Mouse (Mus musculus): ENCODE data around the gene Hrc.

Gene Hrc

DNA sequence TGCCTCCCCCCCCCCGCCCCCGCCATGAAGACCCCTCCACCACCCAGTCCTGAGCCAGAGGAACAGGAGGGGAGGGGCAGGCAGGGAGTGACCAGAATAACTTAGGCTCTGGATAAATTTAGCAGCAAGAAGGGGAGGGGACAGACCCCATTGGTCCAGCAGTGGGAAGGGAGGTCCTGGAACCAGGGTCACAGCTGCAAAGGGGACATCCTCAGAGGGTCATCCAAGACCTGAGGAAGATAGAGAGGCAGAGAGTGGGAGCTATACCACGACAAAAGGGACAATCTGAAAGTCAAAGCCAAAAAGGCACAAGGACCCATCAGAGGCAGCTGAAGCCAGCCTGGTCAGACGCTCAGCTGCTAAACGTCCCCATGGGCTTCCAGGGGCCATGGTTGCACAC lies at the start of gene Hrc:
Hrc (plus strand) TSS at position 235 of the 400 bp plus-strand sequence.
- no peak for DNase-seq (ENCODE audit: low spot score in 2 of 2)

DNA sequence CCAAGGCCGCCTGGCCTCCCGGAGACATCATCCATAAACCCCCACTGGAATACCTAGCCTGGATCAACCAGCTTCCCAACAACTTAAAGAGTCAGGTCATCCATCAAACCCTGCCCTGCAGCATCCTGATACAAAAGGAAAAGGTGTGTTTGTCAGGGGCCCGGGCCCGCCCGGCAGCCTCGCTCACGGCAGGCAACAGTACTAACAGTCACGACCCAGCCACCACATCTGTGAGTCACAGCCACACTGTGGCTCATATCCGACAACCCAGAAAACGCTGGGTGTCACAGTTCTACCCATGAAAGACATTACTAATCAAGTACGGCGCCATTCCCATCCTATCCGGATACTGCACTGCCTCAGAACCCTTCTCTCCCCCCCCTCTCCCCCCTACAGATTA lies 48.6 kb upstream of the Hrc start:
- no peak for DNase-seq (ENCODE audit: low spot score in 2 of 2)

DNA sequence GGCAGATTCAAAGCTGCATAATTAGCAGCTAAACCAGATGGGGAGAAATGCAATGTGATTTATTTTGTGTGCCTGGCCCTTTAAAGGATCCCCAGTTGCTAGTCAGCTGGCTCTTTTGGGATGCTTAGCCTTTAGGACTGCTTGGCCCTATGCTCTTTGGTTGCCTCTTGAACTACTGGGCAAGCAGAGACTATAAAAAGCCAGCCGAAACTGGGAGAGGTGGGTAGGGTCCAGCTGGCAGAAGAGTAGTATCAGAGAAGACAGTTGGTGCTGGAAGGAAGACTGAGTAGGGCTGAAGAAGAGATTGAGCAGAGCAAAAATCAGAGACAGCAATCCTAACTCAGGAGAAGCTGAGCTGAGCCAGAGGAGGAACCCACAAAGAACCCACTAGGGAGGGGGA lies 38.5 kb upstream of the Hrc start:
- no peak for DNase-seq (ENCODE audit: low spot score in 2 of 2)

DNA sequence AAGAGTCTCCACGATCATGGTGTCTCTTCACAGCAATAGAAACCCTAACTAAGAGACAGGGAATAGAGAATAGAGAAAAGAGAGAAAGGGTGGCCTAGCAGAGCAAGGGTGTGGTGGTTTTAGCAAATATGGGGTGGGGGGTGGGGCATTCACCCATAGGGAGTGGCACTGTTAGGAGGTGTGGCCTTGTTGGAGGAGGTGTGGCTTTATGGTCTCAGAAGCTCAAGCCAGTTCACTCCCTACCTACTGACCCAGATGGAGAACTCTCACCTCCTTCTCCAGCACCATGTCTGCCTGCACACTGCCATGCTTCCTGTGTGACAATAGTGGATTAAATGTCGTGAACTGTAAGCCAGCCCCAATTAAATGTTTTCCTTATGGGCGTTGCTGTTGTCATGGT lies 37.5 kb upstream of the Hrc start:
- no peak for DNase-seq (ENCODE audit: low spot score in 2 of 2)

DNA sequence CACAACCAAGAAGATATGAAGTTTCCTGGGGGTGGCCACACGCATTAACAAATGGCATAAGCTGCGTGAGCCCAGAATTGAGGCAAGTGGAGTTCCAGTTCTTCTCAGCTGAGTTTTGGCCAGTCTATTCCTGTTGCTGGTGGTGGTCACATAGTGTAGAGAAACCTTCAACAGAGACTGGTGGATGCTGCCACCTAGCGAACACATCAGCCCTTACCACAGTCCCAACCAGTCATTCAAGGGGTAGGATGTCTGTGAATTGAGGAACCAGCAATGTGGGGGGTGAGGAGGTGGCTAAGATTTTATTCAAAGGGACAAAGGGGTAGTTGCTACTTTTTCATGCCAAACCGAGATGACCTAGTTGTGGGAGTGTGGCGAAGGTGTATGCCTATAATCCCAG lies 35.3 kb upstream of the Hrc start:
- DNase-seq (ENCODE audit: low spot score in 2 of 2) = peak; percentile 13 to 77

DNA sequence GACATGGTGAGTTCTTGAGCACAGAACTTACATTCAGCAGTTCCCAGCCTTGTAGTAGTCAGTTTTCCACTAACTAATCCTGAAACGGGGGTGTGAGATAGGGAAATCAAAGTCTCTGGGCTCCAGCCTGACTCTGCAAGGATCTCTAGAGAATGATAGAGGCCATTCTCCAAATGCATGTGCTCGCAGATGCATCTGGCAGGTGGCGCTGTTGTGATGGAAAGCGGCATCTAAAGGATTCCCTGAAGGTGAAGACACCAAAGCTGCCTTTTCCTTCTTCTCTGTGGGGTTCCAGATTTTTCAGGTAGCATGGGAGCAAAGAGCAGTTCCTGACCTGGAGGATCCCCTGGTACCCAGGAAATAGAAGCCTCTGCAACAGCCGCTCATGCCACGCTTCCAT lies 34.8 kb upstream of the Hrc start:
- DNase-seq (ENCODE audit: low spot score in 2 of 2) = peak; percentile 16 to 59

DNA sequence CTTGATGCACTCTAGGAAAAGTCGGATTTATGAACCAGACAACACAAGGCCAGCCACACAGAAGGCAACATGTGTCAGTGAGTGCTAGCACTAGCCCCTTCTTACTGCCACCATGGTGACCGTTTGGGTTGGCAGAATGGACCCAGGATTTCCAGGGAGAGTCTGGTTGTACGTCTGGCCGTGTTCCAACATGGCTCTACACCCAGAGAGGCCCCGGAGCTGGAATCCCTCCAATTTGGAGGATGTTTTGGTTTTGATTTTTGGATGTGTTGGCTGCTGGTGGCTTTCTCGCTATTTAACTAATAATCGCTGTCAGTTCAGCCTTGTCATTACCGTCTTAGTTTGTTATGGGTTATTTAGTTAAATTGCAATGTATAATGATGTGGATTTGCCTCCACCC lies 32.5 kb upstream of the Hrc start:
- no peak for DNase-seq (ENCODE audit: low spot score in 2 of 2)

DNA sequence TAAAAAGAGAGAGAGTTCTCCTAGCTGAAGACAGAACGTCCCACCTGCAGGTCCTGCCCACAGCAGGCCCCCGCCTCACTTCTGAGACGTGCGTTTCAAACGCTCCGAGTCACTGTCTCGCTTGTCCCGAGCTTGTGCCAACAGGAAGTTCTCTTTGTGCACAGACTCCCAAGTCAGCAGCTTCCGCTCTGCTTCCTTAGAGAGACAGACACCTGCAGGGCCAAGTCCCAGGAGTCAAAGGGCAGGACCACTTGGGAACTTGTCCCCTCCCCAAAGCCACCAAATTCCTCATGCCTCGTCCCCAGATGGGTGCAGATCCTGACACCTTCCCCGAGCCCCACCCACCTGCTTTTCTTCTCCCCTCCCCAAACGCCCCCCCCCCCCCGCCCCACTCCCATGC lies 30.2 kb upstream of the Hrc start:
- DNase-seq (ENCODE audit: low spot score in 2 of 2) = no peak

DNA sequence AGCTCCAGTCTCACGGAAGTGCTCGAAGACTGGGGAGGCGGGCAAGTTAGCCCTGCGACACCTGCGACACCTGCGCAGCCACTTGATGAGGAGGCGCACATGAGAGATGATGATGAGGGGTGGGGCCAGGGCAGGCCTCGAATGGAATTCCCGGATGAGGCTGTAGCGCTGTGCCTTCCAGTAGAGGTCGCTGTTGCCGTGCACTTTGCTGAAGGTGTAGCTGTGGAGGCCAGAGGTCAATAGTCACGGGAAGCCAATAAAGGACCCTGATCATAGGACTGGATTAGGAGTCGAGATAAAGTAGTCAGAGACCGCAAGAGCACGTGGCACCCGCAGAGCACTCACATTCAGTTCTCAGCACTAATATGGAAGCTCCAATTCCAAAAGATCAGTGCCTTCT lies 29.8 kb upstream of the Hrc start:
- DNase-seq (ENCODE audit: low spot score in 2 of 2) = peak; percentile 14 to 68

DNA sequence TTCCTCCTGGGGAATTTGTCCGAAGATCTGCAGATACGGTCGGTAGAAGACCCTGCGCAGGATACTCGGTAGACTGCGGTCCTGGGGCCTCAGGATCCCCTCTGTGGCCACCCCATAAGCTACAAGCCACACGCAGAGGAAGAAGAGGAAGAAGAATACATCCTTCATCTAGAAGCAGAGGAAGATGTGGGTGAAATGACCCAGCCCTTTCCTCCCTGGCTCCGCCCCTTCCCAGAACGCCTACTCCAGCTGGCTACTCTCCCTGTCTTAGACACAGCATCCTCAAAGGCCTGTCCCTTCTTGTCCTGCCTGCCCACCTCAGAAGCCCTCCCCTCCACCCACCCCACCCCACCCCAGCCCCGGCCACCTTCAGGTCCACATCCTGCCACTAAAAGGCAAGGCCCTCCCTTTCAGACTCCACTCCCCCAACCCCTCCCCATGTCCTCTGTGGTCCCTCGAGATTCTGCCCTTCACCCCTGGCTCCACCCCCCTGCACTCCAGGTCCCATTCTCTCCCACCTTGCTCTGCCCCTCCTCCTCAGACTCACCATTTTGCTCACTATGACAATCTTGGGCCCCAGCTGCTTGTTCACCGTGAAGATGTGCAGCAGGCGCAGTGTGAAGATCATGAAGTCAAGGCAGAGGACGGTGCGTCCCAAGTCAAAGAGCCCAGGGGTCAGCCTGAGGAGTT lies 26.4 kb upstream of the Hrc start:
- DNase-seq (ENCODE audit: low spot score in 2 of 2) = no peak

DNA sequence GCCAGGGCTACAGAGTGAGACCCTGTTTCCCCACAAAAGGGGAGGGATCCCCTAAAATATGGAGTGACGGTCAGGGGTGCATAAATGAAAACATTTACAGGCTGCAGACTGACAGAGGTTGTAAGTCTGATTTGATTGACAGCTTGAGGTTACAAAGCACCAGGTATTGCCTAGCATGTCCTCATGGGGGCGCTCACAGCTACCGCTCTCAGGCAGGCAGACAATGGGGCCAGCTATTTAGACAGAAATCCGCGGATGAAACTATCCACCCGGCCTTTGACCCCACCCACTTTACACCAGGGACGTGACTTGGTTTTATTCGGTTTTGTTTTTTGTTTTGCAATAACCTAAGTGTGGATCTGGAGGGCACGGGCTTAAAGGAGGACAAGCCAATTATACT lies 25.6 kb upstream of the Hrc start:
- peak in 1 of 2 experiments; percentile 73 for DNase-seq (ENCODE audit: low spot score in 2 of 2)

DNA sequence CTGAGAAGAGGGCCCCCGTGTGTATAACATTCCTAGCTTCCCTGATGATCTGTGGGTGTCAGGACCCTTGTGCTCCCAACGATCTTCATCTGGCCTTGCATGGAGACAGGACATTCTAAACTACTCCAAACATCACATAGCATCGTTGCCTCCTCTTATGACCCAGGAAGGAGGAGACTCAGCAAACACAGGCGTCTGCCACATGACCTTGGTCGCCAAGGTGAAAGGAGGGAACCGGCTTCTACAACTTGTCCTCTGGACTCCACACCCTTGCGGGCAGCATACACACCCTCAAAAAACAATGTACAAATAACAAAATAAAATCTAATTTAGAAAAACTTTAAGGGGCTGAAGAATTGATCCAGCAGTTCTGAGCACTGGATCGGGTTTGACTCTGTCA lies 23.1 kb upstream of the Hrc start:
- DNase-seq (ENCODE audit: low spot score in 2 of 2) = no peak

DNA sequence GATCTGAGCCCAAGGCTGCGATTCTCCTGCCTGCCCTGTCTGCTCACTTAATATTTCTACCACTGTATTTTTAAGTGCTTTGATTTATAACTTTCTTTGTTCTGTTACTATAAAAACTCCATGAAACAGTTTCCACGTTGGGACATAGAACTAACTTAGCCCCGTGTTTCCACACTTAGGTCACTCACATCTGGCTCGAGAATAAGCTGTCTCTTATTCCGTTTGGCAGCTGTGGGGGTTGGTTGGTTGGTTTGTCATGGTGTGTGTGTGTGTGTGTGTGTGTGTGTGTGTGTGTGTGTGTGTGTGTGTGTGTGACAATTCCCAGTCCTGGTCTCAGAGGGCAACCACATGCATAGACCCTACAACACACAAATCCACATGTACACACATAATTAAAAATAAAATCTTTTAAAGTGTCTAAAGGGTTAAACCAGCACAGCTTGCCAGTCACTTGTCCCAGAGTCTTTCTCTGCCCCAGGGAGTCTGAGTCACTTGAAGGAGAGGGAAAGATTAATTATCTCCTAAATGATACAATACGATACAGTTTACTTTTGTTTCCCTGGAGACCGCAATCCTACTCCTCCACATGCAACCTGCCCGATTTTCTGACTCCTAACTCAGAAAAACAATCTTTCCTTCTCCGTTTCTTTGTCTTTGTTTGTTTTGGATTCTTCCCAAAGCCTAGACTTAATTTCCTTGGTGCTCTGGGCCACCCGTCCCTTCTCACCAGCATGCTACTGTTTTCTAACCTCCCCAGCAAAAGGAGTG lies 22.2 kb upstream of the Hrc start:
- DNase-seq (ENCODE audit: low spot score in 2 of 2) = no peak

DNA sequence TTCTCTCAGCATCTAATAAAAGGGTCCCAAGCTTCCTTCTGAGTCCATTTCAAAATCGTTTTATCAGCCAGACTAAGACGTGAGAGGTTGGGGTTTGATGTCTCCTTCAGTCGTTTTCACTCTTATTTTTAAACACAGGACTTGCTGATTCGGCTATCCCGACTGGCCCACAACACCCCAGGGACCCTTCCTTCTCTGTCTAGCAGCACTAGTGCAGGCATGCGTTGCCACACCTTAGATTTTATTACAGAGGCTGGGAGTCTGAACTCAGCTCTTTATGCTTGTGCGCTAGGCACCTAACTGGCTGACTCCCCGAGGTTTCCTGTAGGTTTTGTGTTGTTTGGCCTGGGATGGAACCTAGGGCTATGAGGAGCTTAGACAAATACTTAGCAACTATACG lies 21.6 kb upstream of the Hrc start:
- DNase-seq (ENCODE audit: low spot score in 2 of 2) = no peak

DNA sequence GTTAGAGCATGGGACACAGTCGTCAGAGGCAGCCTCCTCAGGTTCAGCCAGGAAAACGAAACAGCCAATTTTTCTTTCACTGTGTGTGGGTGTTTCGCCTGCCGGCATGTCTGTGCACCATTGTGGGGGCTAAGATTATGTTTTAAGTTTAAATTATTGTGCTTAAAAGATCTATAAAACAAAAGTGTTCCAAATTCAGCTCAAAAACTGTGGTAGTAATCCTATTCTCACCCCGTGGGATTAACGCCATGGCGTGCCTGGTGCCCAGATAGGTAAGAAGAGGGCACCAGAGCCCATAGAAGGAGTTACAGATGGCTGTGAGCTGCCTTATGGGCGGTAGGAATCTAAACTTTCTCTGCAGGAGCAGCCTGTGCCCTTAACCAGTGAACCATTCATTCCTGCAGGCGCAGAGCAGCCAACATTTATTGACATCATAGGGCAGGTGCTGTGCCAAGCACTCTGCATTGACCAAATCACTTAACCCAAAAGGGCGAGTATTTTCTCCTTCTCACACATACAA lies 19.8 kb upstream of the Hrc start:
- no peak for DNase-seq (ENCODE audit: low spot score in 2 of 2)

DNA sequence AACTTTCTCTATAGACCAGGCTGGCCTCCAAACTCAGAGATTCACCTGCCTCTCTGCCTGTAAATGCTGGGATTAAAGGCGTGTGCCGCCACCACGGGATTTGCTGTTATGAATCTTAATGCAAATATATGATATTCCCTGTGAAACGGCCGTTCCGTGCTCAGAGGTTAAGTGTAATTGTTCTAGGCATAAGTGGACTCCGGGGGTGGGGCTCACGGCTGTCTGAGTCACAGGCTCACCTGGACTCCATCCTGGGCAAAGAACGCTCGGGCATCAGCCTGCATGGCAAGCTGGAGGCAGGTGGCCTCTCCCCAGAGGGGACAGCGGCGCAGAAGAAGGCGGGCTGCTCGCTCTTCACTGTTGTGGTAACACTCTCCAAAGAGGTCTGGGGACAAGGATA lies 18.6 kb upstream of the Hrc start:
- no peak for DNase-seq (ENCODE audit: low spot score in 2 of 2)

DNA sequence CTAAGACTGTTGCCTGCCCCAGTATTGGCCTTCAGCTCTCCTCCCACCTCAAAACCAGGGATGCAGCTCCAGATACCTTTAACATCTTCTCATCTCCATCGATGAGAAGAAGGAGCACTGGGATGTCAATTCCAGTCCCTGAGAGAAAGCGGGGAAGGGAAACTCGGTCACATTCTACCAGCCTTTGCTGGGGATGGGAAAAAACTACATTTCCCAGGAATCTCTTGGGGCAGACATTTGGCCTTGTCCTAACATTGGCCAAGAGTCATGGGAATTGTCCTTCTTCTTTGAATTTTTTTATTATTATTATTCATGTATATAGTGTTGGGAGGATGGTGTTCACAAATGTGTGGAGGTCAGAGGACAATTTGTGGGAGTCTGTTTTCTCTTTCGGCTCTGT lies 12.8 kb upstream of the Hrc start:
- no peak for DNase-seq (ENCODE audit: low spot score in 2 of 2)

DNA sequence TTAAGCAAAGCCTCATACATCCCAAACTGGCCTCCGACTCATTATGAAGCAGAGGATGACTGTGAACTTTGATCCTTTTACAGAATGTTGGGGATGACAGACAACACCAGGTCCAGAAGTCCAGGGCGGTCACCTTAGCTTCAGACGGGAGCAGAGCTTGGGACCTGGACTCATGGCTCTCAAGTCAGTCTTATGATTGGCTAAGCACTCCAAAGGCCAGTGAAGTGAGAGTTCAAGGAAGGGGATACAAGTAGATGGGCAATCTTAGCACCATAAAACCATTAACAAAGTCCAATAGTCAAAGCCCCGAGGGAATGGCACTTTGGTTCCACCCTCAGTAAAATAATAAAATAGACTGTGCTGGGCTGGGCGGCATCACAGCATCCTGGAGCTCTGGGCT lies 12.0 kb upstream of the Hrc start:
- no peak for DNase-seq (ENCODE audit: low spot score in 2 of 2)

DNA sequence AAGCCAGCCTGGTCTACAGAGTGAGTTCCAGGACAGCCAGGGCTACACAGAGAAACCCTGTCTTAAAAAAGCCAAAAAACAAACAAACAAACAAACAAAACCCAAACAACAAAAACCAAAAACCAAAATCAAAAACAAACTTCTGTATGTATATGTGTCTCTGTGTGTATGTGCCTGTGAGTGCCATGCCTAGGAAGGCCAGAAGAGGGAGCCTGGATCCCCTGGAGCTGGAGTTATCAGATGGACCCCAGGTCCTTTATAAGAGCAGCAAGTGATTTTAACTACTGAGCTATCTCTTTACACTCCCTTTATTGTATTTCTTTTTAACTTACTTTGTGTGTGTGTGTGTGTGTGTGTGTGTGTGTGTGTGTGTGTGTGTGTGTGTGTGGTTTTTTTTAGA lies 9.3 kb upstream of the Hrc start:
- DNase-seq (ENCODE audit: low spot score in 2 of 2) = no peak

DNA sequence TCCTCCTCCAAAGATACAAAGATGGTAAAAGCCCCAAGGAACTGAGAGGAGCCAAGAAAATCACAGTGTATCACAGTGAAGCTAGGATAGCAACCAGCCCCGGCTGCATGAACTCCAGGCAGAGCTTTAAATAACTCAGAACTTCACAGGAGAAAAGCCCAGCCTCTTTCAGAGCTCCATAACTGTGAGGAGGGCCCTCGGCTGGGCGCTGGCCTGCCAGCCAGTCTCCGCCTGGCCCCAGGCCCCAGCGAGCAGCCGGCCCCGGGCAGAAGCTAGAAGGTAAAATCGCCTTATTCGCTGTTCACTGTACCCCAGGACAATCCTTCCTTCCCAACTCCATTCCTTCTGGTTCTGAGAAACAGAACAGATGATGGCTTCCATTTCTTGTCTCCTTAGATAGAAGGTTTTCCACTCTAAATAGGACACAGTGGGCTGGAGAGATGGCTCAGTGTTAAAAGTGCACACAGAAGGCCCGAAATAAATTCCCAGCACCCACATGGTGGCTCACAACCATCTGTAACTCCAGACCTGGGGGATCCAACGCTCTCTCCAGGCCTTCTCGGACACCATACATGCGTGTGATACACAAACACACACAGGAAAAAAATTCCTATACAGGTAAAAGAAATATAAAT lies 6.1 kb upstream of the Hrc start:
- DNase-seq (ENCODE audit: low spot score in 2 of 2) = no peak

DNA sequence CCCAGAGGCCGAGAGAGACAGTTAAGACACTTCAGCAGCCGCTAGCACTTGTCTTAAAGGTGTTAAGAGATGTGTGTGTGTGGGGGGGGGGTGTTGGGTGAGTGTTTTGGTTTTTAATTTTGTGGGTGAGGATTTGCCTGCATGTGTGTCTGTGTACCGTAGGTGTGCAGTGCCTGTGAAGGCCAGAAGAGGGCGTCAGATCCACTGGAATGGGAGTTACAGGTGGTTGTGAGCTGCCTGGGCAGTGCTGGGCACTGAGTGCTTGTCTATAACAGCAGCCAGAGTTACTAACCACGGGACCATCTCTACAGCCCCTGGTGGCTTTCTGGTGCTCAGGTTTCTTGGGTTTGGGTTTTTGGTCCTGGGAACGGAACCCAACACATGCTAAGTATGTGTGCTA lies 3.6 kb upstream of the Hrc start:
- DNase-seq (ENCODE audit: low spot score in 2 of 2) = no peak

DNA sequence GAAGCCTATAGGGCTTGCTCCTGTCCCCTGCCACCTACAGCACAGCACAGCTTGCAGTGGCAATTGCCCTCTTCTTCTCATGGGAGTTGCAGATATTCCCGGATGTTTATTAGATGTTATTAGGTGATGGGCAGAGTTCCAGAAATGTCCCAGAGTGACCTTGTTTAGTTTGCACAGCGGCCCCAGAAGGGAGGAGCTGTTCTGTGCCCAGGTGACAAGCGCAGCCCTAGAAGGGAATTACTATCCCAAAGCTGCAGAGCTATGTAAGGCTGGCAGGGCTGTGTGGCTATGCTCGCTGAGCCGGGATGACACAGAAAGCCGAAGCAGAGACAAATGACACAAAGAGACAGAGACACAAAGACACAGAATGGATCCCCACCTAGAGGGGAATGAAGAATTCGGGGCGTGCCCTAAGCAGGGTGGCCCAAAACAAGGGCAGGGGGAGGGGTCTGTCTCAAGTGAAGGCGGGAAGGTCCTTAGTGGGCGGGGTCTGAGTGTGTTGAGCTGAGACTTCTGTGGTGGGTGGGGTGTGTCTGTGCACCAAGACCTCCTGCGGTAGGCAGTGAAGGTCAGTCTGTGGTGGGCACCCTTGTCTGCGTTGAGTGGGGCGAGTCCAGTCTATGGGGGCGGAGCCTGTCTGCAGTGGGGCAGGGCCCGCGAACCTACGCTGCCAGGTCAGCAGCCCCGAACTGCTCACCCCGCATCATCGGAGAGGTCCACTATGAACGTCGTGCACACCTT lies 2.2 kb upstream of the Hrc start:
- peak in 1 of 2 experiments; percentile 37 for DNase-seq (ENCODE audit: low spot score in 2 of 2)

Measured in spleen, postnatal 10 days (tissue).